Mouse (Mus musculus): Measurements from ENCODE around the gene Ccdc171.

DNA sequence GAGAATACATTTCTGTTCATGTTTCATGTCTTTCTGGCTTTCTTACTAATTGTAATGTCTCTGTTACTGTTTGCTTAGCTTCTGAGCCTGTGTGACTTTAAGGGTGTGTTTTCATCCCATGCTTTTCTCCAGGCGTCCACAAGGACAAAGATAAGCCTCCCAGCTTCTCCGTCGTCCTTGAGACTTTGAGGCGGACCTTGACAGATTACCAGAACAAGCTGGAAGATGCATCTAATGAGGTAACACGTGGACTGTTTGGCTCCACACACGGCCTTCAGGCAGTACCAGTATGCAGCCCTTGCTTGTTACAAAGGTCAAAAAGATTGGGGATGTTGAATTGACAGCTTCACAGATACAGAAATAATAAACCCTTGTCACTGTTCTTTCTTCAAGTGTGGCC lies 130.1 kb downstream of the Ccdc171 start:
- TF ChIP-seq CTCF (IDR thresholded peaks at IDR 0.05; ENCODE audit: insufficient read depth, low read length) (no peak), POLR2A (IDR thresholded peaks at IDR 0.05; ENCODE audit: borderline replicate concordance, extremely low read depth, low read depth, low read length) (no peak)

Data from lung, adult 2 months (tissue).